Mouse (Mus musculus) spleen, adult 2 months (tissue): Measurements from ENCODE around the gene Ide.

Experiments used
- CTCF ChIP-seq: fragments of 200-500 bp; IDR thresholded peaks from 2 replicates; pipeline ENCODE4 v1.5.1; 2011; ENCODE audit warnings: mild to moderate bottlenecking, inconsistent platforms; ENCODE audit not compliant: insufficient read depth, insufficient read length, insufficient replicate concordance; ENCODE audit errors: extremely low read depth
- POLR2A ChIP-seq: fragments of 200-500 bp; IDR thresholded peaks from 2 replicates; pipeline ENCODE4 v1.6.1; 2011; ENCODE audit warnings: low read depth, low read length, inconsistent platforms

DNA sequence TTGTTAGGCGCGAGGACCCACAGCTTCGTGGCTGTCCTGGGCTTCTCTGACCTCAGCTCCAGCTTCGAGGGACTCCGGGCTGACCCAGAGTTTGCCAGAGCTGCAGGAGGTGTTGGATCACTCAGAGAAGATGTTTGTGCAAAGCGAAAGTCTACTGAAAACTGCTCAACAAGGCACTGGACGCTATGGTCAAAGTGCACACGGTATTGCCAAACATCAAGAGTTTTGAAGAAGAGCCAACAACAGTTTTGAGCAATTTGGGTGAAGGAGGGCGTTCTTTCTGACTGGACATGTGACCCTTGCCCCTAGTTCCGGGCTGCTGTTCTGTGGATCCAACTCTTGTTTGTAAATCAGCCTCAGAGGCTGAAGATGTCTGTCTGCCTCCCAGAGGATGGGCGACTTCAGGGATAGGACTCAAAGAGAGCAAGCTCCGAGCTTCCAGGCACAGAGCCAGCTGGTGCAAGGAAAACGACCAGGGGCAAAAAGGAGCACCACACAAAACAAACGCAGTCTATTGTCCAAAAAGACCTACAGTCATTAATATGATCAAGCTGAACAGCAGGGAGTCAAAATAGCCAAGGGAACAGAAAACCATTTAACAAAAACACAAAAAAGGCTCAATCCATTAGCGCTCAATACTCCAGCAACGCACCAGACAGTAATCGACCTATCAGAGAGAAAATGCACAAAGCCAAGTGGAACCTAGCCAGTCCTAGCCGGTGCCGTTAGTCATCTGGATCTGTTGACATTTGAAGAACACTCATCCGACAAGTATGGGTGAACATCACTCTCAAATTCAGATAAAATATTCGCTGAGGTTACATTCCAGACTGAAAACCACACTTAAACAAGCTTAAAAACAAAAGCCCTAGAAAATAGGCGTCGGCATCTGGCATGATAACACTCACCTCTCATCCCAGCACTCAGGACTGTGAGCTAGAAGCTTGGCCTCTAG, 73.4 kb downstream of the Ide start:
- TF ChIP-seq CTCF = no peak
- TF ChIP-seq POLR2A = no peak
